Comparison of ENCODE assay signal across 28 mouse cellular contexts in the genomic region with DNA sequence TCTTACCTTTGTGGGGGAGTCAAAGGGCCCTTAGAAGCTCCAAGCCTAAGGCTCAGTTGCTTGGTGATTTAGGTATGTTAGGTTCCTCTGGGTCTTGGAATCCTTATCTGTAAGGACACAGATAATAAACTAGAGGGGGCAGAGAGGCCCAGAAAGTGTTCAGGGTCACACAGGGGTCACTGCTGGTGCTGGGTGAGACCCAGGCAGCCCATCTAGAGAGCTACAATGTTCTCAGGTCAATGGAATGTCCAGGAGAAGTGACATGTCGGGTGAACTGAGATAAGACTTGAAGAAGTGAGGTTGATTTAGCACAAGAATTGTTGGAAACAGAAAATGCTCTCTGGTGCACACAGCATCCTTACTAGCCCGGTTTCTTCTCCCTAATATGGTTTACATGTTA. TPM values are rescaled to one million over a fixed set of nuclear protein-coding genes. Genes with fewer than 3 reads are reported as not detected.
DNase-seq lines count a peak whose midpoint lies in the region; ATAC-seq and TF ChIP-seq lines count a peak whose summit lies in the region.
"Had no signal": no experiment of that assay in that cellular context is flagged by ENCODE, and none has a peak within 500 bp of the region (broad histone marks: within the 10 kb centered on the region; RNA-seq: fewer than 3 reads in every experiment).

No protein-coding gene starts in this region.

- no peak for TF ChIP-seq POLR2A in heart, adult 2 months (IDR thresholded peaks at IDR 0.05; ENCODE audit: insufficient read depth, low read depth, low read length)

- TF ChIP-seq EP300 in heart, adult 2 months (IDR thresholded peaks at IDR 0.05; ENCODE audit: insufficient read depth, low read depth, low read length): no peak
- no peak for TF ChIP-seq EP300 in heart, postnatal 0 days (IDR thresholded peaks at IDR 0.05; ENCODE audit: low read depth)

- H3K79me2 ChIP-seq in heart, adult 2 months (replicated peaks; ENCODE audit: control insufficient read depth, insufficient read depth, low read length): no peaks in the 10 kb centered on the region

- no peaks in the 10 kb centered on the region for H3K9me3 ChIP-seq in heart, embryonic 11.5 days (replicated peaks; ENCODE audit: control insufficient read depth, low read length)
- H3K9me3 ChIP-seq in heart, embryonic 14.5 days (ENCODE audit: control insufficient read depth, low read length): no peaks in the 10 kb centered on the region
- H3K9me3 ChIP-seq in heart, postnatal 0 days (replicated peaks; ENCODE audit: control insufficient read depth, low read length): no peaks in the 10 kb centered on the region
- H3K9me3 ChIP-seq: embryonic facial prominence, embryonic 12.5 days; embryonic facial prominence, embryonic 15.5 days; G1E; hindbrain, embryonic 10.5 days; hindbrain, embryonic 13.5 days had no signal

- H3K9ac ChIP-seq in heart, embryonic 11.5 days (ENCODE audit: low read depth, low read length): peak overlapping the region; percentile 4; the same call in 1 of the 2 replicates
- no peak overlapping the region for H3K9ac ChIP-seq in heart, adult 2 months (ENCODE audit: low read depth, low read length)
- no peak overlapping the region for H3K9ac ChIP-seq in heart, embryonic 14.5 days (ENCODE audit: low read length)
- no peak overlapping the region for H3K9ac ChIP-seq in heart, postnatal 0 days (replicated peaks; ENCODE audit: low read depth, low read length)
- H3K9ac ChIP-seq: embryonic facial prominence, embryonic 12.5 days; embryonic facial prominence, embryonic 15.5 days; forebrain, postnatal 0 days; hindbrain, embryonic 13.5 days had no signal

- peaks cover 30% of the 10 kb centered on the region for H3K4me1 ChIP-seq in heart, embryonic 11.5 days (ENCODE audit: control insufficient read depth, insufficient read depth, low read length)
- H3K4me1 ChIP-seq in heart, adult 2 months (ENCODE audit: control insufficient read depth, insufficient read depth, low read length): peaks cover 1% of the 10 kb centered on the region; the same call in 1 of the 2 replicates
- peaks cover 22 to 40% of the 10 kb centered on the region in 2 experiments for H3K4me1 ChIP-seq in heart, embryonic 14.5 days (ENCODE audit: control insufficient read depth in 2 of 2, insufficient read depth in 2 of 2, low read length in 2 of 2)
- no peaks in the 10 kb centered on the region for H3K4me1 ChIP-seq in heart, postnatal 0 days (ENCODE audit: control insufficient read depth, insufficient read depth)
- H3K4me1 ChIP-seq: embryonic facial prominence, embryonic 12.5 days; embryonic facial prominence, embryonic 15.5 days; hindbrain, embryonic 10.5 days had no signal

- TF ChIP-seq CTCF in heart, adult 2 months (IDR thresholded peaks at IDR 0.05): no peak
- no peak for TF ChIP-seq CTCF in heart, postnatal 0 days (IDR thresholded peaks at IDR 0.05; ENCODE audit: low read depth)

- ATAC-seq in heart, embryonic 11.5 days (replicated peaks; ENCODE audit: insufficient number of reproducible peaks, low FRiP score, low TSS enrichment): 0 out of 2 replicates have a peak, but pooled peaks have one; percentile 65
- ATAC-seq in heart, embryonic 14.5 days (ENCODE audit: insufficient number of reproducible peaks, insufficient read depth, low FRiP score, low read depth): peak; percentile 37; the same call in 1 of the 2 replicates
- peak; percentile 80 for ATAC-seq in heart, postnatal 0 days (ENCODE audit: insufficient read depth, low read depth)
- ATAC-seq: forebrain, embryonic 14.5 days; forebrain, postnatal 0 days; hindbrain, embryonic 16.5 days had no signal

- no peak for DNase-seq in heart, adult 2 months
- DNase-seq in heart, adult 9 months (ENCODE audit: low spot score in 2 of 2): no peak
- no peak for DNase-seq in heart, postnatal 0 days (ENCODE audit: low spot score)
- no peak for DNase-seq in heart, adult 18-20 months
- peak; percentile 50 for DNase-seq in yolk sac, embryonic 10.5 days (ENCODE audit: low spot score)
- DNase-seq: adrenal gland, adult 2 months; adrenal gland, postnatal 14 days; B cell, adult 2 months; cerebellum, adult 11 months; cerebellum, adult 2 months; cerebellum, adult 9-11 months; cerebellum, postnatal 25 days; forebrain, postnatal 0 days; gastrocnemius, adult 2 months; gastrocnemius, postnatal 14 days; kidney, adult 2 months had no signal

- intact Hi-C loops in heart, adult 2 months (cut with DNase I): no loop called here

- WGBS in heart, embryonic 11.5 days (ENCODE audit: insufficient replicate concordance): 13% methylated on average over 2 of the region's 2 CpGs
- WGBS in heart, adult 2 months: 18% methylated on average over 2 of the region's 2 CpGs
- 7% methylated on average over 2 of the region's 2 CpGs for WGBS in heart, embryonic 14.5 days
- WGBS in heart, postnatal 0 days: 3% methylated on average over 2 of the region's 2 CpGs

- H3K4me3 ChIP-seq in heart, embryonic 11.5 days (ENCODE audit: low read depth, low read length): no peak overlapping the region
- H3K4me3 ChIP-seq in heart, adult 2 months: no peak overlapping the region
- H3K4me3 ChIP-seq in heart, embryonic 14.5 days (ENCODE audit: control insufficient read depth in 1 of 2, insufficient read depth in 1 of 2, low read depth in 1 of 2, low read length in 2 of 2): no peak overlapping the region
- no peak overlapping the region for H3K4me3 ChIP-seq in heart, postnatal 0 days (ENCODE audit: low read depth, low read length)
- H3K4me3 ChIP-seq: embryonic facial prominence, embryonic 12.5 days; embryonic facial prominence, embryonic 15.5 days; gastrocnemius, adult 2 months; hindbrain, embryonic 10.5 days; hindbrain, embryonic 13.5 days had no signal

- H3K27ac ChIP-seq in heart, embryonic 11.5 days (ENCODE audit: low read depth, low read length): peak overlapping the region; percentile 73
- no peak overlapping the region for H3K27ac ChIP-seq in heart, adult 2 months
- peak overlapping the region; percentile 73 to 85 for H3K27ac ChIP-seq in heart, embryonic 14.5 days (replicated peaks in 1 of 2; ENCODE audit: control insufficient read depth in 1 of 2, insufficient read depth in 1 of 2, low read depth in 2 of 2, low read length in 2 of 2)
- H3K27ac ChIP-seq in heart, postnatal 0 days (ENCODE audit: low read depth): peak overlapping the region; percentile 11
- H3K27ac ChIP-seq: embryonic facial prominence, embryonic 12.5 days; embryonic facial prominence, embryonic 15.5 days; gastrocnemius, adult 2 months; hindbrain, embryonic 10.5 days; hindbrain, embryonic 13.5 days had no signal

- H3K27me3 ChIP-seq in heart, embryonic 11.5 days (ENCODE audit: control insufficient read depth, insufficient read depth, low read length): no peaks in the 10 kb centered on the region
- no peaks in the 10 kb centered on the region for H3K27me3 ChIP-seq in heart, adult 2 months (ENCODE audit: control insufficient read depth, insufficient read depth, low read length)
- H3K27me3 ChIP-seq in heart, embryonic 14.5 days (ENCODE audit: control insufficient read depth, insufficient read depth, low read length): no peaks in the 10 kb centered on the region
- no peaks in the 10 kb centered on the region for H3K27me3 ChIP-seq in heart, postnatal 0 days (ENCODE audit: control insufficient read depth, insufficient read depth, low read length)
- H3K27me3 ChIP-seq: embryonic facial prominence, embryonic 12.5 days; embryonic facial prominence, embryonic 15.5 days had no signal

- H3K4me2 ChIP-seq in heart, embryonic 11.5 days: no peak overlapping the region
- H3K4me2 ChIP-seq in heart, embryonic 14.5 days (ENCODE audit: low read length): no peak overlapping the region; the same call in 1 of the 2 replicates
- no peak overlapping the region for H3K4me2 ChIP-seq in heart, postnatal 0 days (ENCODE audit: low read depth, low read length)
- H3K4me2 ChIP-seq: embryonic facial prominence, embryonic 12.5 days; embryonic facial prominence, embryonic 15.5 days; hindbrain, embryonic 13.5 days had no signal

- no peaks in the 10 kb centered on the region for H3K36me3 ChIP-seq in heart, embryonic 11.5 days (ENCODE audit: control insufficient read depth, insufficient read depth, low read length)
- no peaks in the 10 kb centered on the region for H3K36me3 ChIP-seq in heart, adult 2 months (ENCODE audit: control insufficient read depth, insufficient read depth, low read length)
- H3K36me3 ChIP-seq in heart, embryonic 14.5 days (ENCODE audit: control insufficient read depth, insufficient read depth, low read length): no peaks in the 10 kb centered on the region
- H3K36me3 ChIP-seq in heart, postnatal 0 days (replicated peaks; ENCODE audit: control insufficient read depth, insufficient read depth, low read length): no peaks in the 10 kb centered on the region
- H3K36me3 ChIP-seq: embryonic facial prominence, embryonic 12.5 days; embryonic facial prominence, embryonic 15.5 days; G1E; hindbrain, embryonic 10.5 days; hindbrain, embryonic 13.5 days had no signal

RNA-seq across cellular contexts. Expression of a gene that starts 16.4 kb away (rescaled TPM):
- polyA plus RNA-seq in heart, embryonic 11.5 days (2014; fragmentation: Nextera tagmentation; extraction: Ambion mirVana): 39.9 and 49.7 TPM in 2 replicates
- under 1 TPM; 0.10 to 0.32 TPM for total RNA-seq in heart, adult 2 months (2021)
- polyA plus RNA-seq in heart, adult 2 months (2012; rRNA removed): 0.68 and 1.2 TPM in 2 replicates
- polyA plus RNA-seq in heart, embryonic 14.5 days (2014; fragmentation: Nextera tagmentation; extraction: Ambion mirVana): 46.3 and 51.9 TPM in 2 replicates
- total RNA-seq in heart, postnatal 0 days (2014; rRNA removed; ENCODE audit: low replicate concordance): 38.9 and 54.8 TPM in 2 replicates
- 34.3 and 34.4 TPM in 2 replicates for polyA plus RNA-seq in heart, postnatal 0 days (2015; fragmentation: Nextera tagmentation; extraction: Ambion mirVana)
- total RNA-seq in heart, adult 18-20 months (2021): under 1 TPM; 0.10 to 0.41 TPM
- total RNA-seq: CH12.LX; common myeloid progenitor, adult 5-6 weeks had no signal
- polyA plus RNA-seq: G1E had no signal

RNA-seq across cellular contexts. Expression of a gene that starts 54.7 kb away (rescaled TPM):
- polyA plus RNA-seq in heart, embryonic 11.5 days (2014; fragmentation: Nextera tagmentation; extraction: Ambion mirVana): 0.25 and 0.27 TPM in 2 replicates
- total RNA-seq in heart, adult 2 months (2021): under 1 TPM in 1 of 2 experiments, not detected in 1; 0.18 TPM
- 0.41 TPM in 1 of 2 replicates, not detected in the other for polyA plus RNA-seq in heart, adult 2 months (2012; rRNA removed)
- 0.23 and 0.47 TPM in 2 replicates for polyA plus RNA-seq in heart, embryonic 14.5 days (2014; fragmentation: Nextera tagmentation; extraction: Ambion mirVana)
- not detected in 2 replicates for total RNA-seq in heart, postnatal 0 days (2014; rRNA removed; ENCODE audit: low replicate concordance)
- 0.14 and 0.21 TPM in 2 replicates for polyA plus RNA-seq in heart, postnatal 0 days (2015; fragmentation: Nextera tagmentation; extraction: Ambion mirVana)
- under 1 TPM in 1 of 2 experiments, not detected in 1; 0.57 TPM for total RNA-seq in heart, adult 18-20 months (2021)
- total RNA-seq: adrenal gland, adult 2 months had no signal
- polyA plus RNA-seq: adrenal gland, adult 2 months; frontal cortex, adult 2 months; G1E had no signal

Comparison
In these comparisons a context has a peak if more than half of its experiments do, and no peak if none do; other contexts are left out.
1. RNA of a gene that starts 16.4 kb away (polyA plus RNA-seq): 46.3 to 51.9 TPM in heart, embryonic 14.5 days, 39.9 to 49.7 TPM in heart, embryonic 11.5 days and 34.3 to 34.4 TPM in heart, postnatal 0 days; 0.68 to 1.2 TPM in heart, adult 2 months; every median in the first group is over 10 times any median in the second.
2. Peak in every context shown above with its lines, with median percentiles within 50 percentile points of each other: ATAC-seq.